In genomic region chr11:89000527-89000819, GRCm38 (mm10) we compare ENCODE assay signal across 10 mouse cellular contexts. TPM values are rescaled to one million over a fixed set of nuclear protein-coding genes. Genes with fewer than 3 reads are reported as not detected.
DNase-seq lines count a peak whose midpoint lies in the region; ATAC-seq and TF ChIP-seq lines count a peak whose summit lies in the region.
"Had no signal": no experiment of that assay in that cellular context is flagged by ENCODE, and none has a peak within 500 bp of the region (broad histone marks: within the 10 kb centered on the region; RNA-seq: fewer than 3 reads in every experiment).

No protein-coding gene starts in this region.

- no peaks in the 10 kb centered on the region for H3K27me3 ChIP-seq in kidney, embryonic 15.5 days
- H3K27me3 ChIP-seq in E14TG2a.4 (ENCODE audit: insufficient read depth, low read length) = no peaks in the 10 kb centered on the region
- no peaks in the 10 kb centered on the region for H3K27me3 ChIP-seq in liver, embryonic 12.5 days (replicated peaks)
- no peaks in the 10 kb centered on the region for H3K27me3 ChIP-seq in cerebellum, adult 2 months (ENCODE audit: control insufficient read depth, insufficient read depth, low read length)

- H3K27ac ChIP-seq in kidney, embryonic 15.5 days = no peak overlapping the region
- peak overlapping the region; percentile 77 for H3K27ac ChIP-seq in bone marrow macrophage, adult 2 months (ENCODE audit: insufficient read depth, low read depth, low read length)
- H3K27ac ChIP-seq in liver, embryonic 12.5 days = peak overlapping the region; percentile 88
- no peak overlapping the region for H3K27ac ChIP-seq in cerebellum, adult 2 months (ENCODE audit: insufficient read depth, low read length)

- H3K9me3 ChIP-seq in kidney, embryonic 15.5 days (replicated peaks) = no peaks in the 10 kb centered on the region
- H3K9me3 ChIP-seq in E14TG2a.4 (ENCODE audit: low read length) = no peaks in the 10 kb centered on the region
- H3K9me3 ChIP-seq in liver, embryonic 12.5 days (replicated peaks) = no peaks in the 10 kb centered on the region

- no peak for TF ChIP-seq POLR2A in bone marrow macrophage, adult 2 months (IDR thresholded peaks at IDR 0.05; ENCODE audit: borderline replicate concordance, low read depth, low read length)
- no peak for TF ChIP-seq POLR2A in cerebellum, adult 2 months (IDR thresholded peaks at IDR 0.05; ENCODE audit: borderline replicate concordance, insufficient read depth, low read length)

- DNase-seq in kidney, adult 18-20 months = no peak
- DNase-seq in cerebellum, adult 2 months = no peak
- no peak for DNase-seq in left cerebral cortex, postnatal 25 days (ENCODE audit: low spot score in 2 of 2)
- DNase-seq in cerebellum, adult 9-10 months = no peak
- DNase-seq: adrenal gland, adult 8-10 months had no signal

- H3K4me3 ChIP-seq in kidney, embryonic 15.5 days (replicated peaks) = peak overlapping the region; percentile 64
- peak overlapping the region; percentile 96 for H3K4me3 ChIP-seq in E14TG2a.4 (replicated peaks; ENCODE audit: low read length)
- peak overlapping the region; percentile 96 for H3K4me3 ChIP-seq in bone marrow macrophage, adult 2 months (ENCODE audit: insufficient read depth, low read length)
- H3K4me3 ChIP-seq in liver, embryonic 12.5 days = peak overlapping the region; percentile 96
- no peak overlapping the region for H3K4me3 ChIP-seq in cerebellum, adult 2 months (replicated peaks; ENCODE audit: insufficient read depth, low read depth, low read length)

- no peak for TF ChIP-seq CTCF in E14TG2a.4 (conservative IDR thresholded peaks at IDR 0.05; ENCODE audit: low read length)
- no peak for TF ChIP-seq CTCF in bone marrow macrophage, adult 2 months (IDR thresholded peaks at IDR 0.05; ENCODE audit: low read depth, low read length)
- TF ChIP-seq CTCF in cerebellum, adult 2 months (IDR thresholded peaks at IDR 0.05; ENCODE audit: borderline replicate concordance, insufficient read depth, low read depth, low read length) = no peak

- H3K4me2 ChIP-seq in kidney, embryonic 15.5 days = peak overlapping the region; percentile 83
- H3K4me2 ChIP-seq in liver, embryonic 12.5 days = peak overlapping the region; percentile 93

- ATAC-seq in kidney, embryonic 15.5 days (replicated peaks; ENCODE audit: low FRiP score) = no peak
- ATAC-seq in liver, embryonic 12.5 days = no peak

- peaks cover 28% of the 10 kb centered on the region for H3K4me1 ChIP-seq in kidney, embryonic 15.5 days
- H3K4me1 ChIP-seq in E14TG2a.4 (replicated peaks; ENCODE audit: low read depth, low read length) = peaks cover 83% of the 10 kb centered on the region
- H3K4me1 ChIP-seq in bone marrow macrophage, adult 2 months (ENCODE audit: control insufficient read depth, insufficient read depth, low read length) = peaks cover 43% of the 10 kb centered on the region
- peaks cover 70% of the 10 kb centered on the region for H3K4me1 ChIP-seq in liver, embryonic 12.5 days
- no peaks in the 10 kb centered on the region for H3K4me1 ChIP-seq in cerebellum, adult 2 months (ENCODE audit: control insufficient read depth, insufficient read depth, low read length)

- intact Hi-C loops in left cerebral cortex, postnatal 25 days (cut with DNase I) = no loop called here

- 0 out of 2 replicates have a peak overlapping the region, but pooled peaks have one; percentile 57 for H3K9ac ChIP-seq in kidney, embryonic 15.5 days
- peak overlapping the region; percentile 98 for H3K9ac ChIP-seq in liver, embryonic 12.5 days

- no peaks in the 10 kb centered on the region for H3K36me3 ChIP-seq in kidney, embryonic 15.5 days
- H3K36me3 ChIP-seq in E14TG2a.4 (ENCODE audit: insufficient read depth, low read length) = peaks cover 49% of the 10 kb centered on the region
- peaks cover 32% of the 10 kb centered on the region for H3K36me3 ChIP-seq in liver, embryonic 12.5 days

RNA-seq across cellular contexts. Expression of gene Trim25, which starts 1.3 kb away (rescaled TPM):
- 14.5 and 16.4 TPM in 2 replicates for polyA plus RNA-seq in kidney, embryonic 15.5 days (2015; fragmentation: Nextera tagmentation; extraction: Ambion mirVana)
- polyA plus RNA-seq in bone marrow macrophage, adult 2 months (2012; ENCODE audit: insufficient read depth, insufficient read length, missing spikeins) = 85.2 and 95.7 TPM in 2 replicates
- polyA plus RNA-seq in liver, embryonic 12.5 days (2016; fragmentation: Nextera tagmentation; extraction: Ambion mirVana) = 23.1 and 25.9 TPM in 2 replicates
- 2.4 and 2.5 TPM in 2 replicates for polyA plus RNA-seq in cerebellum, adult 2 months (2012; rRNA removed)
- total RNA-seq in left cerebral cortex, postnatal 25 days (2021) = 1 to 10 TPM; 3.3 to 3.8 TPM

RNA-seq across cellular contexts. Expression of gene Coil, which starts 30.4 kb away (rescaled TPM):
- 17.2 and 18.3 TPM in 2 replicates for polyA plus RNA-seq in kidney, embryonic 15.5 days (2015; fragmentation: Nextera tagmentation; extraction: Ambion mirVana)
- polyA plus RNA-seq in bone marrow macrophage, adult 2 months (2012; ENCODE audit: insufficient read depth, insufficient read length, missing spikeins) = 6.0 and 7.2 TPM in 2 replicates
- 9.3 and 9.7 TPM in 2 replicates for polyA plus RNA-seq in liver, embryonic 12.5 days (2016; fragmentation: Nextera tagmentation; extraction: Ambion mirVana)
- polyA plus RNA-seq in cerebellum, adult 2 months (2012; rRNA removed) = 22.3 and 23.5 TPM in 2 replicates
- total RNA-seq in left cerebral cortex, postnatal 25 days (2021) = 10 to 100 TPM; 21.9 to 22.7 TPM

RNA-seq across cellular contexts. Expression of gene Elobl, which starts 33.7 kb away (rescaled TPM):
- polyA plus RNA-seq in kidney, embryonic 15.5 days (2015; fragmentation: Nextera tagmentation; extraction: Ambion mirVana) = not detected in 2 replicates
- not detected in 2 replicates for polyA plus RNA-seq in bone marrow macrophage, adult 2 months (2012; ENCODE audit: insufficient read depth, insufficient read length, missing spikeins)
- not detected in 2 replicates for polyA plus RNA-seq in liver, embryonic 12.5 days (2016; fragmentation: Nextera tagmentation; extraction: Ambion mirVana)
- polyA plus RNA-seq in cerebellum, adult 2 months (2012; rRNA removed) = not detected in 2 replicates
- not detected for total RNA-seq in left cerebral cortex, postnatal 25 days (2021)
- total RNA-seq: adrenal gland, adult 8-10 months; left cerebral cortex, postnatal 36 days had no signal

RNA-seq across cellular contexts. Expression of gene Scpep1, which starts 45.2 kb away (rescaled TPM):
- 128 and 130 TPM in 2 replicates for polyA plus RNA-seq in kidney, embryonic 15.5 days (2015; fragmentation: Nextera tagmentation; extraction: Ambion mirVana)
- polyA plus RNA-seq in bone marrow macrophage, adult 2 months (2012; ENCODE audit: insufficient read depth, insufficient read length, missing spikeins) = 259 and 279 TPM in 2 replicates
- polyA plus RNA-seq in liver, embryonic 12.5 days (2016; fragmentation: Nextera tagmentation; extraction: Ambion mirVana) = 40.4 and 42.2 TPM in 2 replicates
- 17.5 and 18.6 TPM in 2 replicates for polyA plus RNA-seq in cerebellum, adult 2 months (2012; rRNA removed)
- 10 to 100 TPM; 19.0 to 20.7 TPM for total RNA-seq in left cerebral cortex, postnatal 25 days (2021)

Comparison
In these comparisons a context has a peak if more than half of its experiments do, and no peak if none do; other contexts are left out.
1. H3K27ac ChIP-seq: peak in bone marrow macrophage, adult 2 months (single experiment) and liver, embryonic 12.5 days (single experiment); none in kidney, embryonic 15.5 days (single experiment) and cerebellum, adult 2 months (single experiment).